Mouse (Mus musculus) hindbrain, embryonic 14.5 days (tissue): Measurements from ENCODE around the gene Esyt1. TPM values are rescaled to one million over a fixed set of nuclear protein-coding genes. Genes with fewer than 3 reads are reported as not detected.
"Not testable (repeated sequence)": the region's sequence is repeated elsewhere in the genome, so short reads cannot be mapped to it uniquely, and the experiment has no call there.

Source experiments
- ATAC-seq: fragments of 200-750 bp; cut with Nextera tagmentation; 2 replicates; pipeline ENCODE4 v1.8.0; 2017; ENCODE audit warnings: moderate number of reproducible peaks, mild to moderate bottlenecking, moderate TSS enrichment, moderate library complexity; ENCODE audit not compliant: low FRiP score
- DNase-seq: peaks from one replicate; pipeline ENCODE4 v3.0.0-alpha.2; 2015; ENCODE audit warnings: low spot score
- H3K27ac ChIP-seq: fragments of 300-500 bp; sonication (generic); 2 replicates; pipeline ENCODE4 v1.5.1; 2014; ENCODE audit warnings: mild to moderate bottlenecking, moderate library complexity
- H3K27me3 ChIP-seq: fragments of 300-500 bp; sonication (generic); 2 replicates; pipeline ENCODE4 v1.6.1; 2014; ENCODE audit warnings: mild to moderate bottlenecking, low read length, mixed read lengths; ENCODE audit not compliant: control insufficient read depth, insufficient read depth
- H3K36me3 ChIP-seq: fragments of 300-500 bp; sonication (generic); replicated peaks from 2 replicates; pipeline ENCODE4 v1.6.1; 2014; ENCODE audit not compliant: control insufficient read depth, insufficient read depth
- H3K4me1 ChIP-seq: fragments of 300-500 bp; sonication (generic); replicated peaks from 2 replicates; pipeline ENCODE4 v1.6.1; 2014; ENCODE audit warnings: antibody characterized with exemption, low read length, mixed read lengths; ENCODE audit not compliant: control insufficient read depth, insufficient read depth
- H3K4me2 ChIP-seq: fragments of 300-500 bp; sonication (generic); replicated peaks from 2 replicates; pipeline ENCODE4 v1.6.1; 2014; ENCODE audit warnings: mild to moderate bottlenecking, moderate library complexity
- H3K4me3 ChIP-seq: fragments of 300-500 bp; sonication (generic); replicated peaks from 2 replicates; pipeline ENCODE4 v1.5.1; 2014; ENCODE audit warnings: mild to moderate bottlenecking, low read length
- H3K9ac ChIP-seq: fragments of 300-500 bp; sonication (generic); 2 replicates; pipeline ENCODE4 v1.6.1; 2014
- H3K9me3 ChIP-seq: fragments of 300-500 bp; sonication (generic); 2 replicates; pipeline ENCODE4 v1.6.1; 2016; ENCODE audit warnings: low read length; ENCODE audit not compliant: control insufficient read depth
- WGBS: fragments of 180-500 bp; shearing (Covaris S2); extraction: QIAGEN DNeasy Blood & Tissue Kit; methylation state at CpG from one replicate; pipeline ENCODE4 v1.1.7; 2014; 5-methylcytosine and 5-hydroxymethylcytosine counted together
- polyA plus RNA-seq: library from polyadenylated mRNA; unstranded; fragments of >200 nt; fragmentation: Nextera tagmentation; extraction: Ambion mirVana; gene quantifications from 2 replicates; pipeline ENCODE4 v1.2.1, GENCODE M21; 2014

The Esyt1 gene
- polyA plus RNA-seq, 1 experiment from 2014 or later = 14.5 TPM

- peak overlapping the region; percentile 92 for H3K9ac ChIP-seq
- peak overlapping the region; percentile 69 for H3K4me3 ChIP-seq
- peak overlapping the region; percentile 98 for H3K27ac ChIP-seq
- no peaks in the 10 kb centered on the region for H3K9me3 ChIP-seq
- H3K36me3 ChIP-seq = peaks cover 41% of the 10 kb centered on the region
- peak overlapping the region; percentile 95 for H3K4me2 ChIP-seq
- DNase-seq = peak; percentile 32
- WGBS = under 1% methylated on average over 12 of the region's 12 CpGs
- peak; percentile 28 for ATAC-seq
- peaks cover 38% of the 10 kb centered on the region for H3K4me1 ChIP-seq
- no peaks in the 10 kb centered on the region for H3K27me3 ChIP-seq
Measured at GRCm38 (mm10) chr10:128493319-128493694, 32.4 kb downstream of the Esyt1 start.

DNA sequence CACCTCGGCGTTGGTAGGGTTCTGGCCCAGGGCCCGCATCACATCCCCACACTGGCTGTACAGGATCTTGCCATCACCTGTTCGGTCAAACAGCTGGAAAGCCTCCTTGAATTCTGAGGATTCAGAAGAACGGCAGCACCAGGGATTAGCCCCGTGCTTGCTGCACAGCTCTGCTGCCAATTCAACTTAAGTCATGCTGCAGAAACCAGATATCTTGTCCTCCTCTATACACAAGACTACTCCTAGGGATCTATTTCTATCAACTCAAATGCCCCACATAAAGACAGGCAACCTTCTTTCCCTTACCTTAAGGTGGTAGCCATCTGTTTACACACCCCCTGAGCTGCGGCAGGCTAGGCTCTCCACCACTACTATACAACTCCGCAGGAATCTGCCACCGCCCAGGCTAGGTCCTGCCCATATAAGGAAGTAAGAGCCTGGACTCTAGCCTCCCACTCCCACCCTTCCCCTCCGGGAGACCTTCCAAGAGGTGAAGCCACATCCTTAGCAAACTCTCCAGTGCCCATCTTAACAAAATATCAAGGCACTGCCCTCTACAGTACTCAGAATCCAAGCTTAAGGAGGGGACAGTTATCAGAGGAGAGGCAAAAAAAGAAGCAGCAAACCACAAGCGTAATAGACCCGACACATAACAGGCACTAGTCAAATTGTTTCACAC is 32.9 kb downstream of the Esyt1 start:
- Histone ChIP-seq H3K4me3 (peak overlapping the region; percentile 69), H3K4me2 (peak overlapping the region; percentile 95), H3K9ac (peak overlapping the region; percentile 92), H3K27me3 (no peaks in the 10 kb centered on the region), H3K9me3 (no peaks in the 10 kb centered on the region), H3K4me1 (peaks cover 33% of the 10 kb centered on the region), H3K36me3 (peaks cover 46% of the 10 kb centered on the region), H3K27ac (peak overlapping the region; percentile 98)
- WGBS = 29% methylated on average over 12 of the region's 12 CpGs
- DNase-seq (peak; percentile 42), ATAC-seq (peak; percentile 19; the same call in 1 of the 2 replicates)

DNA sequence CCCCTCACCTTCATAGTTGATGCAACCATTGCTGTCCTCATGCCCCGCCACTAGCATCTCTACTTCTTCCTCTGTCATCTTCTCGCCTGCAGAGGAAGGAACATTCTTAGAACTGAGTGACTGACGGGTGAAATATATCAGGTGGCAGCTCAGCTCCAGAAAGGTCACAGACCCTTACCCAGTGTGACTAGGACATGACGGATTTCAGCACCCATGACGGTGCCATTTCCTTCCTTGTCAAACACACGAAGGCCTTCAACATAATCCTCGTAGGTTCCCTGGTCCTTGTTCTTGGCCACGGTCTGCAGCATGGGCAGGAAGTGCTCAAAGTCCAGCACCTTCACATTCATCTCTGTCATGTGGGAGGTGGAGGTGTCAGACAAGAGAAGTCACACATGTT is 33.6 kb downstream of the Esyt1 start:
- peak overlapping the region; percentile 92 for H3K9ac ChIP-seq
- H3K9me3 ChIP-seq, H3K27me3 ChIP-seq, ATAC-seq, DNase-seq: not testable (repeated sequence)
- 80% methylated on average over 7 of the region's 8 CpGs for WGBS
- 0 out of 2 replicates have a peak overlapping the region, but pooled peaks have one; percentile 98 for H3K27ac ChIP-seq
- H3K4me1 ChIP-seq = peaks cover 31% of the 10 kb centered on the region
- H3K4me2 ChIP-seq = peak overlapping the region; percentile 95
- H3K36me3 ChIP-seq = peaks cover 54% of the 10 kb centered on the region
- peak overlapping the region; percentile 69 for H3K4me3 ChIP-seq

DNA sequence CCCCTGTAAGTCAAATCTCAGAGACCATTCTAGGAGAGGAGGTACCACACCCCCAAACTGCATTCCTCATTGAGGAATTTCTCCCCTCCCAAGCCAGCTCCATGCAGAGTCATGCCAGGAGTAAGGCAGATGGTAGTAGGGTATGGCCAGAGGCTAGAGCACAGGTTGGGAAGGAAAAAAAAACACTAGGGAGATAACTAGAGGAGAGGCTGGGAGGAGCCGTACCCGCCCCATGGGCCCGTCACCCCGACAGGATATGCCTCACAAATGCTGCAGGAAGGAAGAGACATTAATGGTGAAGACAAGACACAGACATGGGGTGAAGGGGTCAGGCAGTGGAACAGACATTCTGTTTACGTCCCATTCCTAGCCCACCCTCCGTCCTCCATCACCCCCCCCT is 34.2 kb downstream of the Esyt1 start:
- DNase-seq (no peak), ATAC-seq (no peak)
- peak overlapping the region; percentile 47 for H3K27ac ChIP-seq
- peaks cover 59% of the 10 kb centered on the region for H3K36me3 ChIP-seq
- peaks cover 31% of the 10 kb centered on the region for H3K4me1 ChIP-seq
- peak overlapping the region; percentile 69 for H3K4me3 ChIP-seq
- WGBS = 65% methylated on average over 6 of the region's 6 CpGs
- no peaks in the 10 kb centered on the region for H3K27me3 ChIP-seq
- no peaks in the 10 kb centered on the region for H3K9me3 ChIP-seq
- H3K4me2 ChIP-seq = peak overlapping the region; percentile 95
- H3K9ac ChIP-seq = peak overlapping the region; percentile 92; the same call in 1 of the 2 replicates

DNA sequence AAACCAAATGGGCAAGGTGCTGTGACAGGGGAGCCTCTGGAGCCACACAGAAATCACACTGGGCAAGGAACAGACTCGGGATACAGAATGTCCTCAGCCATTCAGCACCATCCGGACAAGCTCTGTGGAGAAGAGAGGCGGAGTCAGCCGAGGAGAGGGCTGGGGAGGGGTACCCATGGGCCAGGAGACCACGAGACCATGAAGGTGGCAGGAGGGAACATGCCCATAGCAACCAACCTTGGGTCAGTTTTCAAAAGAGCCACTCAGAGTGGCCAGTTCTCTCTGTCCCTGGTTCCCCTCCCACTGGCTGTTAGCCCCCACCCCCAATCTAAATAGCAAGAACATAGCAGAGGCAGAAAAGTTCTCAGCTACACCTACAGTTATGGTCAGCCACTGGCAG is 34.8 kb downstream of the Esyt1 start:
- ATAC-seq (no peak), DNase-seq (no peak)
- Histone ChIP-seq H3K27me3 (no peaks in the 10 kb centered on the region), H3K4me3 (peak overlapping the region; percentile 69), H3K4me2 (peak overlapping the region; percentile 95), H3K9ac (0 out of 2 replicates have a peak overlapping the region, but pooled peaks have one; percentile 92), H3K27ac (no peak overlapping the region; the same call in 1 of the 2 replicates), H3K9me3 (no peaks in the 10 kb centered on the region), H3K36me3 (peaks cover 65% of the 10 kb centered on the region), H3K4me1 (peaks cover 31% of the 10 kb centered on the region)
- 55% methylated on average over 5 of the region's 5 CpGs for WGBS

DNA sequence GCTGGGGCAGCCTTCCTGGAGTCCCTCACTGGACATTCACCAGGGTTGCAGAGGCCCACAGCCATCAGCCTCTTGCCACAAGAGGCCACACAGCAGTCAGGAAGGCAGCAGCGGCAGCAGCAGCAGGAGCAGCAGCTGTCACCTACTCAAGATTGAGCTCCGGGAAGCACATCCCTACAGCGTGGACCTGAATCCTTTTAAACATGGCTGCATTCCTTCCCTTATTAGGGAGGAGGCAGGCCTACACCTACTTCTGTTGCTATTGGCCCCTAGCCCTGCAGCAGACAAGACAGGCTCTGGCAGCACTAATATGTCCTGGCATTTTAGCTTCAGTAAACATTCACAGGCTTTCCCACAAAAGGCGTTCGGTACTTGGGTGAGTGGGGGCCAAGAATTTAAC is 35.4 kb downstream of the Esyt1 start:
- Histone ChIP-seq H3K36me3 (peaks cover 72% of the 10 kb centered on the region), H3K4me3 (no peak overlapping the region)

DNA sequence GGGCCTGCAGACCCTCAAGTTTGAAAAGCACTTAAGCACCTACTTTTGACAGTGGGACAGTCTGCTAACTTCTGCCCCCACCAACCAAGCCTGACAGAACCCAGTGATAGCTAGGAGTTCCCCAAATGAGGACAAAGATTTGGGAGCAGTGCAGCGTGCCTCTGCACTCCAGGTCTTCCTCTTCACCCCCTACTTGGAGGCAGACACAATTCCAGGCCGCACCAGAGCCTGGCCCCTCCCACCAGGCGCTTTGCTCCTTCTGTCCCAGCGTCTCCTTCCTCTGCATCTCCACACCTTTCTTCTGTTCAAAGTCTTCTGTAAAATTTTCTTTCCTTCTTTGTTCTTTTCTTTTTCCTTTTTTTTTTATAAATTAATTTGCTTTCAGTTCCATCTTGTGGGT is 35.9 kb downstream of the Esyt1 start:
- Histone ChIP-seq H3K27ac (no peak overlapping the region), H3K36me3 (peaks cover 76% of the 10 kb centered on the region), H3K9ac (no peak overlapping the region), H3K4me3 (no peak overlapping the region), H3K9me3 (no peaks in the 10 kb centered on the region), H3K27me3 (no peaks in the 10 kb centered on the region), H3K4me1 (peaks cover 27% of the 10 kb centered on the region), H3K4me2 (no peak overlapping the region)
- ATAC-seq = no peak
- DNase-seq = no peak
- 71% methylated on average over 4 of the region's 4 CpGs for WGBS

More for the DNA sequence above, 35.4 kb downstream of the Esyt1 start:
- no peaks in the 10 kb centered on the region for H3K9me3 ChIP-seq
- H3K27ac ChIP-seq = no peak overlapping the region
- ATAC-seq = no peak
- H3K4me1 ChIP-seq = peaks cover 31% of the 10 kb centered on the region
- no peak overlapping the region for H3K9ac ChIP-seq
- 73% methylated on average over 5 of the region's 5 CpGs for whole genome bisulfite sequencing
- no peaks in the 10 kb centered on the region for H3K27me3 ChIP-seq
- no peak overlapping the region; the same call in 1 of the 2 replicates for H3K4me2 ChIP-seq
- no peak for DNase-seq

- Histone ChIP-seq H3K36me3 (peaks cover 80% of the 10 kb centered on the region), H3K4me3 (no peak overlapping the region), H3K9ac (no peak overlapping the region), H3K4me2 (no peak overlapping the region), H3K27ac (no peak overlapping the region), H3K27me3 (no peaks in the 10 kb centered on the region), H3K9me3 (no peaks in the 10 kb centered on the region), H3K4me1 (peaks cover 23% of the 10 kb centered on the region)
- DNase-seq (no peak), ATAC-seq (no peak)
- WGBS = 60% methylated on average over 5 of the region's 5 CpGs
Measured at GRCm38 (mm10) chr10:128489380-128489779, 36.3 kb downstream of the Esyt1 start.

GRCm38 (mm10) chr10:128488776-128489175 is 36.9 kb downstream of the Esyt1 start:
- Histone ChIP-seq H3K27ac (no peak overlapping the region), H3K36me3 (peaks cover 86% of the 10 kb centered on the region), H3K4me2 (no peak overlapping the region), H3K4me3 (no peak overlapping the region), H3K27me3 (no peaks in the 10 kb centered on the region), H3K9me3 (no peaks in the 10 kb centered on the region), H3K4me1 (peaks cover 22% of the 10 kb centered on the region), H3K9ac (no peak overlapping the region)
- ATAC-seq (no peak), DNase-seq (no peak)
- 80% methylated on average over 4 of the region's 4 CpGs for WGBS
